Mouse (Mus musculus): ENCODE results near the gene Fgb. TPM values are rescaled to one million over a fixed set of nuclear protein-coding genes. Genes with fewer than 3 reads are reported as not detected.

The Fgb gene
- total and polyA plus RNA-seq, 3 experiments: not detected

DNA sequence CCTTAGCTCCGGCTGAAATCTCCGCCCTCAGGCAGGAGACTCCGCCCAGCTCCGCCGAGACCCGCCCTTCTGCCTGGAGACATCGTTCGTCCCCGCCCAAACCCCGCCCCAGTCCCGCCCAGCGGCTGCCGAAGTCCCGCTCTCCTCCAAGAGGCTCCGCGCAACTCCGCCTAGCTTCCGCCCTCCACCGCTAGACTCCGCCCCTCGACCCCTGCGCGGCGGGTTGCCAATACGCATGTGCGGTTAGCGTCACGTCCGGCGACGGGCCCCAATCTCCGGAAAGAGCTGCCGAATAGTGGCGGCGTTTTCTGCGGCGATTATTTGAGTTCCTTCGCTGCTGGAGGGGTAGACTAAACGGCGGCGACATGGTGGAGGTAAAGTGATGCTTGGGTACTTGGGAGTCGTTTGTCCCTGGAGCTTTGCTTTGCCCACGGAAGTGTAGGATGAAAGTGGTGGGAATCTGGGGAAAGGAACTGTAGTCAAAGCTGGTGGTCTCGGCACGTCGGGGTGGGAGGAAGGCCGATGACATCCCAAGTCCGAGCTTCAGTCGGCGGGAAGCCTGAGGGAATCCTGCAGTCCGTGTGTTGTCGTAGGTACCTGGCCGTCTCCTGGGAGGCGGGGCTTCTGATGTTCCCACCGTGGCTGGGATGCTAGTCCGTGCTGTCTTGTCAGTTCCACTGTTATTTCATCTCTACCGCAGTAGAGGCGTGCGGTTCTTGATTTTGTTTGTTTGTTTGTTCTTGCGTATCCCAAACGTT is 5.8 kb upstream of the Fgb start, which contains the start of gene Plrg1 (continued):
- peak; percentile 88 for TF ChIP-seq NELFE (IDR thresholded peaks at IDR 0.05; ENCODE audit: low read depth, low read length)
- no peak for TF ChIP-seq UBTF (IDR thresholded peaks at IDR 0.05; ENCODE audit: low read depth, low read length)
- TF ChIP-seq USF1 (IDR thresholded peaks at IDR 0.05; ENCODE audit: low read depth, low read length): no peak
- peak; percentile 89 for TF ChIP-seq NRF1 (IDR thresholded peaks at IDR 0.05; ENCODE audit: low read depth, low read length)
- no peak for TF ChIP-seq IRF4 (IDR thresholded peaks at IDR 0.05; ENCODE audit: low read depth, low read length)
- peak; percentile 90 for TF ChIP-seq POLR2A (IDR thresholded peaks at IDR 0.05; ENCODE audit: low read depth, low read length)
- no peak for TF ChIP-seq JUND (conservative IDR thresholded peaks at IDR 0.05; ENCODE audit: low read depth, low read length)
- no peak for TF ChIP-seq ZKSCAN1 (IDR thresholded peaks at IDR 0.05; ENCODE audit: borderline replicate concordance, low read depth, low read length)
- TF ChIP-seq USF2 (conservative IDR thresholded peaks at IDR 0.05; ENCODE audit: low read depth, low read length): no peak
- TF ChIP-seq HCFC1 (IDR thresholded peaks at IDR 0.05; ENCODE audit: low read depth, low read length): peak; percentile 80
- TF ChIP-seq MEF2A (IDR thresholded peaks at IDR 0.05; ENCODE audit: borderline replicate concordance, low read depth, low read length): no peak
- no peak; the same call in 1 of the 2 replicates for TF ChIP-seq E2F4 (IDR thresholded peaks at IDR 0.05; ENCODE audit: insufficient replicate concordance, low read depth, low read length)

- Histone ChIP-seq H3K4me2 (ENCODE audit: insufficient read depth, low read depth, poor library complexity, severe bottlenecking) (peak overlapping the region; percentile 44; the same call in 1 of the 2 replicates), H3K79me2 (replicated peaks; ENCODE audit: control insufficient read depth, extremely low read depth, insufficient read depth, poor library complexity, severe bottlenecking) (peaks cover 17% of the 10 kb centered on the region), H3K9me3 (replicated peaks; ENCODE audit: low read length) (no peaks in the 10 kb centered on the region), H3K4me1 (ENCODE audit: control insufficient read depth in 1 of 2, insufficient read depth in 2 of 2) (peaks cover 0 to 24% of the 10 kb centered on the region in 2 experiments; a peak in 2 of 4 replicates), H3K36me3 (replicated peaks in 1 of 2; ENCODE audit: control insufficient read depth in 1 of 2, insufficient read depth in 1 of 2, low read length in 1 of 2) (peaks cover 18 to 28% of the 10 kb centered on the region in 2 experiments), H3K4me3 (replicated peaks in 1 of 3; ENCODE audit: low read depth in 2 of 3, low read length in 2 of 3, poor library complexity in 1 of 3) (peak overlapping the region; percentile 30 to 41 (median 37)), H3K27ac (ENCODE audit: insufficient read depth, low read depth) (no peak overlapping the region), H3K27me3 (replicated peaks) (no peaks in the 10 kb centered on the region), H3K9ac (ENCODE audit: insufficient read depth, low read depth) (peak overlapping the region; percentile 18; the same call in 1 of the 2 replicates)
- in situ Hi-C loops (cut with MboI; ENCODE audit: low pct_ligation_motif_present, low pct_unique_long_range_greater_than_20kb, low sequenced_read_pairs): loop anchor here (5.0 to 10.0 kb wide), 2 partner anchors 52 to 180 kb away; partner anchors contain the start of gene Rbm46
- DNase-seq (ENCODE audit: extremely low read depth): no peak
- dilution Hi-C loops (cut with MboI; ENCODE audit: extremely low pct_ligation_motif_present, extremely low pct_unique_long_range_greater_than_20kb, low sequenced_read_pairs): no loop called here
- TF ChIP-seq ZNF384 (IDR thresholded peaks at IDR 0.05; ENCODE audit: low read depth, low read length) (peak; percentile 69), E2F4 (IDR thresholded peaks at IDR 0.05; ENCODE audit: insufficient replicate concordance, low read depth, low read length) (no peak)
Observed at GRCm38 (mm10) chr3:83054759-83055158, 5.1 kb upstream of the Fgb start.

DNA sequence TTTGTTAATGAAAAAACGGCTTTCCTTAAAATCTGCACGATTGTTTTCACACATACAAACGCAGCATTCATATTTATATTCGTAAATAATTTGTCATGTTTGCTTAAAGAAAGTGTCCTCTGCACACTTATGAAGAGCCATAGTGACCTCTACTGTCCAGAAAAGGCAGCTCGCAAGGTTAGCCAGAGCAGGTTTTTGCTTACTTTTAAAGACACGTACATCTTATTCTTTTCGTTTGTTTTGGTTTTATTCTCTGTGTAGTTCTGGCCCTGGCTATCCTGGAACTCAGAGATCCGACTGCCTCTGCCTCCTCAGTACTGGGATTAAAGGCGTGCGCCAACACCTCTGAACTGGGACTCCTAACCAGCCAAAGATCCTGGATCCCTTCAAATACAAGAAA is 4.1 kb upstream of the Fgb start:
- DNase-seq (ENCODE audit: extremely low read depth): peak; percentile 57
- Histone ChIP-seq H3K4me2 (ENCODE audit: insufficient read depth, low read depth, poor library complexity, severe bottlenecking) (peak overlapping the region; percentile 80), H3K79me2 (replicated peaks; ENCODE audit: control insufficient read depth, extremely low read depth, insufficient read depth, poor library complexity, severe bottlenecking) (peaks cover 17% of the 10 kb centered on the region), H3K4me1 (ENCODE audit: control insufficient read depth in 1 of 2, insufficient read depth in 2 of 2) (peaks cover 0 to 24% of the 10 kb centered on the region in 2 experiments; a peak in 2 of 4 replicates), H3K36me3 (replicated peaks in 1 of 2; ENCODE audit: control insufficient read depth in 1 of 2, insufficient read depth in 1 of 2, low read length in 1 of 2) (peaks cover 13 to 18% of the 10 kb centered on the region in 2 experiments), H3K9ac (ENCODE audit: insufficient read depth, low read depth) (peak overlapping the region; percentile 40), H3K27ac (ENCODE audit: insufficient read depth, low read depth) (no peak overlapping the region), H3K4me3 (replicated peaks in 1 of 3; ENCODE audit: low read depth in 2 of 3, low read length in 2 of 3, poor library complexity in 1 of 3) (no peak overlapping the region), H3K27me3 (replicated peaks) (no peaks in the 10 kb centered on the region), H3K9me3 (replicated peaks; ENCODE audit: low read length) (no peaks in the 10 kb centered on the region)
- dilution Hi-C loops (cut with MboI; ENCODE audit: extremely low pct_ligation_motif_present, extremely low pct_unique_long_range_greater_than_20kb, low sequenced_read_pairs): no loop called here
- in situ Hi-C loops (cut with MboI; ENCODE audit: low pct_ligation_motif_present, low pct_unique_long_range_greater_than_20kb, low sequenced_read_pairs): loop anchor here (5.0 to 10.0 kb wide), 2 partner anchors 51 to 179 kb away; partner anchors contain the start of gene Rbm46
- TF ChIP-seq MAX (IDR thresholded peaks at IDR 0.05; ENCODE audit: low read length) (no peak), RAD21 (IDR thresholded peaks at IDR 0.05; ENCODE audit: low read depth, low read length) (peak; percentile 91), SMC3 (IDR thresholded peaks at IDR 0.05; ENCODE audit: low read depth, low read length) (peak; percentile 66), GABPA (IDR thresholded peaks at IDR 0.05; ENCODE audit: insufficient replicate concordance, low read depth, low read length) (no peak), NELFE (IDR thresholded peaks at IDR 0.05; ENCODE audit: low read depth, low read length) (peak; percentile 42; the same call in 1 of the 2 replicates), ETS1 (conservative IDR thresholded peaks at IDR 0.05; ENCODE audit: low read depth, low read length) (no peak), POLR2A (IDR thresholded peaks at IDR 0.05; ENCODE audit: low read depth, low read length) (no peak), UBTF (IDR thresholded peaks at IDR 0.05; ENCODE audit: low read depth, low read length) (no peak), MAFK (IDR thresholded peaks at IDR 0.05; ENCODE audit: insufficient replicate concordance, low read length) (no peak), MEF2A (IDR thresholded peaks at IDR 0.05; ENCODE audit: borderline replicate concordance, low read depth, low read length) (no peak), USF2 (conservative IDR thresholded peaks at IDR 0.05; ENCODE audit: low read depth, low read length) (no peak), ZC3H11A (IDR thresholded peaks at IDR 0.05; ENCODE audit: low read depth, low read length) (peak; percentile 6; the same call in 1 of the 2 replicates), CTCF (conservative IDR thresholded peaks at IDR 0.05 in 1 of 2, IDR thresholded peaks at IDR 0.05 in 1 of 2; ENCODE audit: low read depth in 2 of 2, low read length in 2 of 2) (peak; percentile 24 to 88; a peak in 3 of 4 replicates), IRF4 (IDR thresholded peaks at IDR 0.05; ENCODE audit: low read depth, low read length) (no peak), KAT2A (IDR thresholded peaks at IDR 0.05; ENCODE audit: insufficient replicate concordance, low read length) (no peak), MXI1 (IDR thresholded peaks at IDR 0.05; ENCODE audit: low read depth, low read length) (no peak)
